Mouse (Mus musculus) thymus, postnatal 14 days (tissue): ENCODE measurements around the gene Kcnq2.

ENCODE experiments used
- DNase-seq: peaks from one replicate; pipeline ENCODE4 v3.0.0; 2021

Gene Kcnq2

DNA sequence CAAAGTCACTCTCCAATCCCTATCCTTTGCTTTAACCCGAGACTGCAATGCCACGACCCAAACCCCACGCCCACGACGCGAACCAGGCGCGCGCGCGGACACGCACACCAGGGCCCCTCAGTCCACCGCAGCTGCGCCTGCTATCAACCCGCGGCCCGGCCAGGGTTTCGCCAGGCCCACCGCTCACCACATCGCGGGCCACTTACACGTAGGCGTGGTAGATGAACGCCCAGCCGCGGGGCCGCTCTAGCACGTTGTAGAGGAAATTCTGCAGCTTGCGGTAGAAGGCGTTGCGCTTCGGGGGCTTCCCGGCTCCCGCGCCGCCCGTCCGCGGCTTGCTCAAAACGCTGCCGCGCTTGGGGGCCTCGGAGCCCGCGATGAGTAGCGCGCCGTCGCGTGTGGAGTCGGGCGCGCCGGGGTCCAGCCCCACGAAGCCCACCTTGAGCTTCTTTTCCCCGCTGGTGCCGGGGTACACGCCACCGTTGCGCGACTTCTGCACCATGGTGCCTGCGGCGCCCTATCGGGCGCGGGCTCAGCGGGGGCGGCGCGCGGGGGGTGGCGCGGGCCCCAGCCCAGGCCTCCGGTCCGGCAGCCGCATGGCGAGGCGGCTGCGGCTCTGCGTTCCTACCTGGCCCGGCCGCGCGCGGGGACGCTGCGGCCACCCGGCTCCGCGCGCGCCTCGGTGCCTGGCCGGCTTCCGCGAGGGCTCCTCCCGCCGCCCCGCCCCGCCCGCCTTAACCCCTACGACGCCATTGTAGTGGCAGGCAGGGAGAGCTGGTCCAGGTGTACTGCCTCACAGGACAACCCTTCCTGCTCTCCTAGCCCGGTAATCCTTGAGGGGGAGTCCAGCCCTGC is at the start of gene Kcnq2:
Gene Kcnq2 (minus strand): TSS at position 710 of the 855 bp plus-strand sequence.
- no peak for DNase-seq

DNA sequence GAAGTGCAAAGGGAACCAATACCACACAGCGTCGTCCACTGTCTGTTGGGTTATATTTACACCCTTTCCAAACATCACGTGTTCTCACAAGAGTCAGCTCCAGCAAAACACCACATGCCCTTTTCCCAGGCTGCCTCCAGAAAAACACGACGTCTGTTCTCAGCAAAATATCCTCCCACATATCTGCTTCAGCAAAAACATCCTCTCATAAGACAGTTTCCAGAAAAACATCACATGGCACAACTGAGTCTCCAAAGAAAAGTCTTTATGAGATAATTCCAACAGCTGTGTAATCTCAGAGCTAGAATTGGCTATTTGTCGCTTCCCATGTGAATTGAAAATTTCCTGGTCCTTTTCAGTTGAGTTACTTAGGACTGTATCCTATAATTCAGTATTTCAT is 45.8 kb upstream of the Kcnq2 start:
- DNase-seq, result no peak

DNA sequence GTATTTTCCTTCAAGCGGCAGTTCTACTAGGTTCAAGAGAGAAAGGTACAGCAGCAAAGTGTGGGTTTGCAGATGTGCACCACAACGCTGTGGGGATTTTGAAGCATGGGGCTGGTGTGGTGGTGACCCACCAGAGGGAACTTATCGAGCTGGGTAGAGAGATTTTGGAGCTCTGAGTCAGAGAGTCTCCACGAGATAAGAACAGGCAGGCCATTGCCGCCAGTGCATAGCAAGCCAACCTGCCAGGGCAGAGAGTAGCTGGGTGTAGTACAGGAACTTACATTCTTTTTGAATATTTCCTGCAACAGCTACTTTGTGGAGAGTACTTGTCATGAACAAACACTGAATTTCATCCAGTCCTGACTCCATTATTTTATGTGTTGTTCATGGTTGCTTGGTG is 43.4 kb upstream of the Kcnq2 start:
- no peak for DNase-seq

DNA sequence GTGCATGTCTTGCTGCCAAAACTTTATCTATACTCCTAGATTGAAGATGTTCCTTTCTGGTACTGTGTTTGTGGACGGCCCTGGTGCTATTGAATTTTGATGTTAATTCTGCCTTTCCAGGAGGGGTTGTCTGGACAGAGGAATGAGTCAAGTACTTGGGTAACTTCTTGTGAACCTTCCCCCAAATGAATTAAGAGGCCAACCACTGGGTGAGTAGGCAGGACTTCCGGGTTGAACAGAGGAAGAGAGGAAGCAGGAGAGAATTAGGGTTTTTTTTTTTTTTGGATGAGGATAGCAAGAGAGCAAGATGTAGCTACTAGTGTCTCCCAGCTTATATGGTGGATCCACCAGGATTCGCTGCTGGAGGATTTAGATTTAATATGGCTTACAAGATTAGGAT is 42.9 kb upstream of the Kcnq2 start:
- no peak for DNase-seq

DNA sequence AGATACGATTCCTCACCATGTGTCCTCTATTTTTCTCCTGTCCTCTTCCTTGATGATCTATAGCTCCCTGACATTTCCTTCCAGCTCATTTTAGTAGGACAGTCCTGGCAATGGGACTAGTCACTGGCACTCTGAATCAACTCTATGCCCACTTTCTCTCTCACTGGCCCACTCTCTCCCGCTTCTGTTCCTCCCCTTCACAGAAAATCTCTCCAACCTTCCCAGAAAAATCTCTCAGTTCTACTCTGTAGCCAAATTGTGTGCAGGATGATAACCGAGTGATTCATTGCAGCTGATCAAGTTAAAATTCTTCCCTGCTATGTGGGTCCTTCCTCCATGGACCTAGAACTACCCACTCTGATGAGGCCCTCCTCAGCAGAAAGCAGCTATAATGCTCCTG is 39.5 kb upstream of the Kcnq2 start:
- DNase-seq, result no peak

DNA sequence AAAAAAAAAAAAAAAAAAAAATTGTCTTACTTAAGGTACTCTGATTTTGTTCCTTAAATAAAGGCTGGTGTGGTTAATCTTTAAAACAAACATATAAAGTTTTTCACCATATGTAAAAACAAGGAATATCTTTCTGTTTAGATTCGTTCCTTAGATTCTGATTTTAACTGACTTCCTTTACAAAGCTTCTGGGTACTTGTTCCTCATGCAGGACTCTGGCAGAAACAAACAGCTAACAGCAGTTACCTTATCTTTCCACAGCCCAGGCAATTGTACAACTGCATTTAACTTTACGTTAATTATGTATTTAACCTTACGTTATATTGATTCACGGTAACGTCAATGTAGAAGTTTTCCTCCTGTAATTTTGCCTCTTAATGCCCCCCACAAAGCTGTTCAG is 31.4 kb upstream of the Kcnq2 start:
- DNase-seq, result no peak

DNA sequence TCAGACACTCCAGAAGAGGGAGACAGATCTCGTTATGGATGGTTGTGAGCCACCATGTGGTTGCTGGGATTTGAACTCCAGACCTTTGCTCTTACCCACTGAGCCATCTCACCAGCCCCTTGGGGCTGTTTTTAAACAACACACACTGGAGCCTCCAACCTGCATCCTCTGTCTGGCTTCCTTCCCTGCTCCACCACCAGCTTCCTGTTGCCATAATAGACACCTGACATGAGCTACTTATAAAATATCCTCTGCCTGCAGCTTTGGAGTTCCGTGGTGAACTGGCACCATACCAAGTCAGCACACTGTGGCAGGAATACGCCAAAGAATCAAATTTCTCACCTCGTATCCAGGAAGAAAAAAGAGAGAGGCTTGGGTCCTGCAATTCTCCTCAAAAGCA is 25.7 kb upstream of the Kcnq2 start:
- DNase-seq, result no peak

DNA sequence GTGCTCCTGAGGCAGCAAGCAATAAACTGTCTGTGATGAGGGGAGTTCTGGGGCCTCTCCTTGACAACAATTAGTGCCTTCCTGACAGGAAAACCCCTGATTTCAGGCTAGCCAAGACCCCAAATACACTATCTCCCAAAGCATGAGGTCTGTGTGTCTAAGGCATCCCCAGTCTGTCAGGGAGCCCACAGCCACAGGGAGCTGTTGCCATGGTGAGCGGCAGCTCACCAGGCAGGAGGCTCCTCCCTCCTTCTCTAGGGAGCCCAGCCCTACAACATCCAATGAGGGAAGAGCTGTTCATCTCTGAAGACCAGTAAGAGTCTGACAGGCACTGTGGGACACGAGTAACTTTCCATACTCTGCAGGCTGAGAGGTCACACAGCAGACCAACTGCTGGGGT is 24.7 kb upstream of the Kcnq2 start:
- DNase-seq, result no peak

DNA sequence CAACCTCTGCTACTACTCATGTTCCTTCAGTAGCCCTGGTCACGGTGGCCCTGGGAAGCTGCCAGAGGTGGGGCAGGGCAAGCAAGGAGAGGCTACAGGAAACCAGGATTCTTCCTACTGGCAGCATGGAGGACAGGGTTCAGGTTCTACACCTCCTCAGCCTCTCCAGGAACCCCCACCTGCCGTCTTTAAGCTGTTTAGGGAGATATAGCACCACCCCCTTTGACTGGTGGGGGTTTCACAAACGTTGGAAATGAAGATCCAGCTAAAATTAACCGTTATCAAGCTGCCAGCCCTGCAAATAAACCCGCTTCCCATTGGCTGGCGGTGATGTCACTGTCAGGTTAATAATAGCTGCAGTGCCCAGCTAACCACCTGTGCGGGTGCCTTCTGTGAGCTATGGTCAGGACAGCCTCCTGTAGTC is 24.0 kb upstream of the Kcnq2 start:
- no peak for DNase-seq

DNA sequence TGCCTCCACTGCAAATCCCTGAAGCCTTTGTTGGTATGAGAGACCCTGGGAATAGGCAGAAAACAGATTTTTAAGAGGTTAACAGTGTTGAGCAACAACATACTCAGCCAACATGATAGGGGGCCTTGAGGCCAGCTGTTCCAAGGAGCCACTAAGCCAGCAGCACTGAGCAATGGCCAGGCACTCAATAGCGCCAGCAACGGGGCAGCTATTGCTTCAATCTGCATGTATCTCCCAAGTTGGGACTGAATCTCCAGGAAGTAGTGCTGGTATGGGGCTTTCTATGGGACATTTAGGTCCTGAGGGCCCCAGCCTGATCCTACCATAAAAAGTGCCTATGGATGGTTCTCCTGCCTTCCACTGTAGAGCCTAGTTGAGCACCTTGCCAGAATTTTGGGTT is 23.4 kb upstream of the Kcnq2 start:
- no peak for DNase-seq

DNA sequence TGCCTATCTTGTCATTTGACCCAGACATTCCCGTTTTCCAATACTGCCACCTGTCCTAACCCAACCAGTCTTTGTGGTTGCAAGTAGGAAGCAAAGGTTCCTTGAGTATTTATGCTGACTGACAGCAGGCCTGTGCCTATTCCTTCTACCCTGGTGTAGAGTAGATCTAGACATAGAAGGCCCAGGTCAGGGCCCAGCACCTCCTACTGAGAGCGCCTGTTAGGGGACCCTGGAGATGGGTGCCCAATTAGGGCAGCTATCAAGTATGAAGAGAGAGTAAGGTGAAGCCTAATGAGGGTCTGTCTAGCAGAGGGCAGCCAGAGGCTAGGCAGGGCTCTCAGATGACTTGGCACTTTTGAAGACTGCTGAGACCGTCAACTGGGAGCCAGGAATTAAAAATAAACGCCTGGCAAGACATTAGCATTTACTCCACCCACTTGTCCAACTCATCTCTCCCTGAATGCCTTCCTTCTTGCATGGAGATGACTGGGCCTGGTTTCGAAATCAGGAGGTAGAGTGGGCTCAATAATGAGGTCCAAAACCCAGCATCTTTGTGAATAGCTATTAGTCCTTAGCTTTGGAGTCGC is 22.7 kb upstream of the Kcnq2 start:
- no peak for DNase-seq

DNA sequence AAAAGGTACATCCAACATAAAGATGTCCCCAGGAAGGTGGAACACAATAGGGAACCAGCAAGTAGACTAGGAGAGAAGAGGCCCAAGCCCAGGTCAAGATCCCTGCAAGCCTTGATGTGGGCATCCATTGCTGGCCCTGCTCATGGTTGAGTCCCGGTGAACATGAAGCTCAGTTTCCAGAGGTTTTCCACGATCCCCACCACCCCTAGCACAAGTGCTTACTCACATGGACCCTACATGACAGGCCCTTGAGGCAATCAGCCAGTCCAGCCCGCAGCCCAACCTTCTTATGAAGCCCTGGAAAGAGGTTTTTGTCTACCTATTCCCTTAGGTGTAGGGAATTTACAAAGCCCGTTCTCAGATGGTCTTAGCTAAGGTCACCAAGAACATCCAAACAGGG is 22.1 kb upstream of the Kcnq2 start:
- DNase-seq, result no peak

DNA sequence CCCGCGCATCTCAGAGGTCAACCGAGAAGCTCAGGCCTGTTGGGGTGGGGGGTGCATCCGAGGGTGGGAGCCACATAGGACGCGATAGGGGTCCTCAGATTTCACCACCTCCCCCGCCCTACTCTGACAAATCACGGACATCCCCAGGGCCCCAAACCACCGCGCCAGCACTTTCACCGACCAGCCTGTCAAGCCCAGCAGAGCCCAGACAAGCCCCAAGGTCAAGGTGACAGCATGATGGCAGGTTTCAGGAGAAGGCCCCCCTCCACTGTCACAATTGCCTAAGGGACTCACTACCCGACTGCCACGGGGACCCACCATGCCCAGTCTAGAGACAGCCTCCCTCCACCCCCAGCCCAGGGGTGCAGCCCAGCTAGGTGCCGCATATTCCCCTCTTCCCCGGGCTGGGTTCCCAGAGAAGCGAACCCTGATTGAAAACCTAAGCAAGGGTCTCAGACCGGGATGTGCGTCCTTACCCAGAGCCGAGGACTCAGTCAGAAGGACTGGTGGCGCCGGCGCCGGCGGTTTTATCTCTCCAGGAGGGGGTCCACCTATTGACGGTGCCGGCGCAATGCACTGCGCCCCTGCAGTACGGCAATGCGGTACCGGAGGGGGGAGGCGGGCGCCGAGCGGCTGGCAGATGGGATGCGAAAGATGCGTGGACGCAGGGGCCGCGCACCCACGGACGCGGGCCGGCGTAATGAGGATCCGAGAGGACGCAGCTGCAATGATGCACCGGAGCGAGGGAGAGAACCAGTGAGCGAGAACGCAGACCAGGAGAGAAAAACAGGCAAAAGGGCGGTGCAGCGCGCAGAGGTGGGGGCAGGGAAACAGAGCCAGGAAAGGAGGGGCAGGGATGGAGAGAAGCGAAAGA is 21.4 kb upstream of the Kcnq2 start, which contains the start of gene Eef1a2:
Gene Eef1a2 (minus strand): TSS at position 767 of the 874 bp plus-strand sequence.
- DNase-seq, result no peak

DNA sequence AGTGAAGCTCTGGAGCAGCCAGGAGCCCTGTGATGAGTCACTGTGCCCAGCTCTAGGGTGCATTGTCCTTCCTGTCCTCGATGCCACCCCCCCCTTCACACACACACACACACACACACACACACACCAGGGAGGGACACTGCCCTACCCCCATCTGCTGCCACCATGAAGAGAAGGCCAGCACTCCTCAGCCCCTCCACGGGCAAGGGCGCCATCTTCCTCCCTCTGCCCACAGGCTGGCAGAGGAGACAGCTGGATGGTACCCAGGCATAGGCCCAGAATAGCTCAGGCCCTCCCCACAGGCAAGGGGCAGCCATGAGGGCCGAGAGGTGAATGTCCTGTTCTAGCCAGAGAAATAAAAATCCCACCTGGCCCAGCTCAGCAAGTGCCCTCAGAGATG is 20.7 kb upstream of the Kcnq2 start:
- DNase-seq, result no peak

DNA sequence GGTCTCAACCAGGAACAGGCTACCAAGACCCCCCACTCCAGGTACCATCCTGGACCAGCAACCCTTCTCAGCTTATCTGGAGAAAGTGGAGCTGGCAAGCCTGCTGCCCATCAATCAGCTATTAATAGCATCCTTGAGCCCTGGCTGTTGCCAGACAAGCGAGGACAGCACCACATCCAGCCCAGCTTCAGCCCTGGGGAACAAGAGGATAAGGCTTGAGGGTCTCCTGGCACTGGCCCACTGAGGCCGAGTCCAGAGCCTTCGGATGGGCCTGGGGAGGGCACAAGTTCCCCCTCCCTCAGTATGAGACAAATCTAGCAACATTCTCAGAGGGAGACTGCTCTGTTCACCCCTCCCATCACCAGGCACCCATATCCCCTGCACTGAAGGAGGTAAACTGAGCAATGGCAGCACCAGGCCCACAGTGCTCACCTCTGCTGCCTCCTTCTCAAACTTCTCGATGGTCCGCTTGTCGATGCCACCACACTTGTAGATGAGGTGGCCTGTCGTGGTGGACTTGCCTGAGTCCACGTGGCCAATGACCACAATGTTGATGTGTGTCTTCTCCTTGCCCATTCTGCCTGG is 19.8 kb upstream of the Kcnq2 start:
- DNase-seq, result no peak

DNA sequence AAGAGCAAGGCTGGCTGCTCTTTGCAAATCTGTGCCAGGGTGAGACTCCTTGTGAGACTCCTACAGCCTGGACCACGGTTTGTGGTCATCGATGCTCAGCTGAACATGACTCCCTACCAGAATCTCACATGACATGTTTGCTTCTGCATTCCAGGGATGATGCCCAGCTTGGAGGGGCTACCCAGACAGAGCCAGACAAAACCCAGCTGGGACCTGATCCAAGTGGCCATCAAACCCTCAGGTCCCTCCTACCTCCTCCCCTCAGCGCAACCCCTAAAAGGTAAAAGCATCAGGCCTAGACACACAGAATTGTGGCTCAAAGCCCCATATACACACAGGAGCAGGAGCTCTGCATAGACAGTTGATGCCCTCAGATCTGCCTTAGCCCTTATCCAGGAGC is 19.3 kb upstream of the Kcnq2 start:
- DNase-seq, result no peak

DNA sequence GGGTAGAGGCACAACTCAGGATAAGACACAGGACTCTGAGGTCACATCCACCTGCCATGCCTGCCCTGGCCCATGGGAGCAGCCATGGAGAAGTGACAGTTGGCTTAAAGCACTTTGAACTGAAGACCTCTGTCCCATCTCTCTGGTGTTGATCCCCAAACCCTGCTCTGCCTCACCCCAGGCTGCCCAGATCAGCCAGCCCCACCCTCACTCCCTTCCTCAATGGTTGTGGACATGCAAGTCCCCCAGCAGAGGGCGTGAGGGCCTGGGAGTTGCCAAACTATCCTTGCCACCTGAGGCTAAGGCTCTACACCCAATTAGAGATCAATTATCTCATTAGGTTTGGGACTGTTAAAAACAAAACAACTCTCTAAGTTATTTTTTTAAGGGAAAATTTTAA is 18.7 kb upstream of the Kcnq2 start:
- DNase-seq, result peak; percentile 39

DNA sequence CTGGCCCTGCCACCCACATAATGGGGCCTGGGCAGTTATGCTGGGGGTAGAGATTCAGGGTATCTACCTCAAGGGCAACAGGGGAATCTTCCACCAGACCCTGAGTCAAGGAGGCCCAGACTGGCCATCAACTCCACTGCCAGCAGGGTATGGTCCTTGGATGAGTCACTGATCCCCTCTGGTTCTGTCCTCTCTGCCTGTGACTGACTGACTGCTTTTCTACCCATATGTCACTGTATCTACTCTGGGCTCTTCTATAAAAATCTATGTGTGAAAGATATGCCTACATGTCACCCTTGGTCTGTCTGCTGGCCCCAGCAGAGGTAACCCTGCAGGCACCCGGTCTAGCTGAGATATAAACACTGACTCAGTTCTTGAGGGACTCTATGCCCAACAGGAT is 18.0 kb upstream of the Kcnq2 start:
- no peak for DNase-seq

DNA sequence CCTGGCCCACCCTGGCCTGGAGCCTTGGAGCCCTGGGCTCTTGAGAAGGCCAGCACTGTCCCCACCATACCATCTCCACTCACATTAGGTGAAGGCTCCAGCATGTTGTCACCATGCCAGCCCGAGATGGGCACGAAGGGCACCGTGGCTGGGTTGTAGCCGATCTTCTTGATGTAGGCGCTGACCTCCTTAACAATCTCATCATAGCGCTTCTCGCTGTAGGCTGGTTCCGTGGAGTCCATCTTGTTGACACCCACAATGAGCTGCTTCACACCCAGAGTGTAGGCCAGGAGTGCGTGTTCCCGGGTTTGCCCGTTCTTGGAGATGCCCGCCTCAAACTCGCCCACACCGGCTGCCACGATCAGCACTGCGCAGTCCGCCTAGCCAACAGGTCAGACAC is 17.6 kb upstream of the Kcnq2 start:
- no peak for DNase-seq

DNA sequence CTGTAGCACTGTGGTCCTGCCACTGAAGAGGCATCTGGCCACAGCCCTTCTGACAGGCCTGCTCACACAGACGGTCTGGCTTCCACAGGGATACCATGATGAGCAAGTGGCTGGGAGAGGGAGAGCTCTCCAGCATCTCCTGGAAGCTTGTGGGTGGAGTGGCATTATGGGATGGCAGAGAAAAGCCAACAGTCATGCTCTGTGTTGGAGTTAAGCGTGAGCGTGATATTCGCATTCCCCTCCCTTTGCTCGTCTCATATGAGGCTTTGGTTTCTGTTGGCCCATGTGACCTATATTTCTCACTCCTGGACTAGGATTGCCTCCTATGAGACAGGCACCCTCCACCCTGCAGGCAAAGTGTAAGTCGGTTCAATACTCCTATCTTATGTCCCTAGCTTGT is 15.2 kb upstream of the Kcnq2 start:
- DNase-seq, result no peak

DNA sequence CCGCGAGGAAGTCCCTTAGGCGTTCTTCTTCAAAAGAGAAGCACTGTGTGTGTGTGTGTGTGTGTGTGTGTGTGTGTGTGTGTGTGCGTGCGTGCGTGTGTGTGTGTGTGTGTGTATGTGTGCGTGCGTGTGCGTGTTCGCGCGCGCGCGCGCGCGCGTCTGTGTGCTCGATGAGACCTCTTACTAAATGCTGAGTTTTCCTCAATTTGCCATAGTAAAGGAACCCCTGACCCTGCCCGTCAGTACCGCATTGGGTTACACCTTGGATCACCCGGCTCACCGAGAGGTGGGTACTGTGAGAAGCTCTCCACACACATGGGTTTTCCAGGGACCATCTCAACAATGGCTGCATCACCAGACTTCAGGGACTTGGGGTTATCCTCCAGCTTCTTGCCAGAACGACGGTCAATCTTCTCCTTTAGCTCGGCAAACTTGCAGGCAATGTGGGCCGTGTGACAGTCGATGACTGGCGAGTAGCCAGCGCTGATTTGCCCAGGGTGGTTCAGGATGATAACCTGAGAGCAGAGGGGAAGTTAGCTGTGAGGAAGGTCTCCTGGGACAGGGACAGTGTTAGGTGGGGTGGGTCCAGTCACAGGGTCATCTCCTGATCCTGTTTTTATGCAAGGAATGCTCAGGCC is 13.3 kb upstream of the Kcnq2 start:
- DNase-seq, result no peak

DNA sequence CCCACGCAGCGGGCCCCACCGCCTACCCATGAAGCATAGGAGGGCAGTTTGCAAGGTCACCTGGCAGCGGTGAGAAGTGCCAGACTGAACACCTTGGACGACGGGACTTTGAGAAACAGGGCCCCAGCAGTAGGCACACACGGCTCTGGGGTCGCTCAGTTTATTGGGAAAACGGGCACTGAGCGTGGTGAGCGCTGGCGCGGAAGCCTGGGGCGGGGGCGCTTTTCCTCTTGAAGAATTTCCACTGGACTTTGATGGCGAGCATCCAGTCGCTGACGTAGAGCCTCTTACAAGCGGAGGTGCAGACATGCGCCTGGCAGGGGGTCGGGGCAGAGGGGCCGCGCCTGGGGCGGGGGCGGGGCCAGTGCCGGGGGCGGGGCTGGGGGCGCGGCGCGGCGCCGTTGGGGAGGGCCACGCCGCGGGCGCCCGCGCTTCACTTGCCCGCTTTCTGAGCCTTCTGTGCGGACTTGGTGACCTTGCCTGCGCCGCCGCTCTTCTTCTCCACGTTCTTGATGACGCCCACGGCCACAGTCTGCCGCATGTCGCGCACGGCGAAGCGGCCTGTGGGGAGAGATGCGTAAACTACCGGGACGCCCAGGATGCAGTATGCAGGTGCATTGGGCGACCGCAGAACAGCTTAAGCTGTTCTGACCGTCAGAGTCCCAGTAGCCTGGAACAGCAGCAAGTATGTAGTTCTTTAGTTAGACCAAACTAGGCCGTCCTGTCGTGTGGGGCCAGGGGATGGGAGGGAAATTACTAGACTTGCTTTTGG is 12.6 kb upstream of the Kcnq2 start:
- peak; percentile 30 for DNase-seq
